Mouse (Mus musculus) MEL (cell line): ENCODE data around the gene Nlrc3. TPM values are rescaled to one million over a fixed set of nuclear protein-coding genes. Genes with fewer than 3 reads are reported as not detected.

Experiments used
- DNase-seq: peaks from one replicate; pipeline ENCODE4 v3.0.0; 2011; ENCODE audit warnings: low read depth, low spot score
- H3K27ac ChIP-seq: 2 replicates; pipeline ENCODE4 v1.5.1; 2012; ENCODE audit warnings: low read depth, mild to moderate bottlenecking, control low read depth, low read length, moderate library complexity; ENCODE audit not compliant: control insufficient read depth
- H3K27me3 ChIP-seq, 2 experiments: fragments of 150-350 bp in 1 of 2; sonication (generic) in 1 of 2; 2 replicates each; pipeline ENCODE4 v1.6.1; 2012; ENCODE audit warnings: low read length in 2 of 2, mild to moderate bottlenecking in 2 of 2, improper control_type of control experiment in 1 of 2, moderate library complexity in 1 of 2; ENCODE audit not compliant: insufficient read depth in 2 of 2, control insufficient read depth in 1 of 2
- H3K36me3 ChIP-seq, 2 experiments: 2 replicates each; pipeline ENCODE4 v1.6.1; 2012 to 2014; ENCODE audit warnings: low read length in 2 of 2, improper control_type of control experiment in 1 of 2, inconsistent platforms in 1 of 2, mild to moderate bottlenecking in 1 of 2; ENCODE audit not compliant: insufficient read depth in 2 of 2, control insufficient read depth in 1 of 2
- H3K4me1 ChIP-seq, 2 experiments: fragments of 150-350 bp in 1 of 2; sonication (generic) in 1 of 2; 2 replicates each; pipeline ENCODE4 v1.6.1; 2012; ENCODE audit warnings: low read length in 2 of 2, improper control_type of control experiment in 1 of 2, mild to moderate bottlenecking in 1 of 2; ENCODE audit not compliant: insufficient read depth in 2 of 2, control insufficient read depth in 1 of 2
- H3K4me3 ChIP-seq, 2 experiments: fragments of 150-350 bp in 1 of 2; sonication (generic) in 1 of 2; 2 replicates each; pipeline ENCODE4 v1.5.1; 2012; ENCODE audit warnings: low read depth in 2 of 2, low read length in 2 of 2, mild to moderate bottlenecking in 2 of 2, moderate library complexity in 2 of 2, control low read depth in 1 of 2, improper control_type of control experiment in 1 of 2; ENCODE audit not compliant: control insufficient read depth in 1 of 2, insufficient read depth in 1 of 2
- H3K79me2 ChIP-seq: 2 replicates; pipeline ENCODE4 v1.6.1; 2012; ENCODE audit warnings: mild to moderate bottlenecking, low read length, moderate library complexity; ENCODE audit not compliant: control insufficient read depth, poor library complexity, insufficient read depth
- H3K9ac ChIP-seq: 2 replicates; pipeline ENCODE4 v1.6.1; 2012; ENCODE audit warnings: low read depth, mild to moderate bottlenecking, control low read depth, low read length, moderate library complexity; ENCODE audit not compliant: control insufficient read depth, poor library complexity, severe bottlenecking
- H3K9me3 ChIP-seq: fragments of 150-350 bp; sonication (generic); replicated peaks from 2 replicates; pipeline ENCODE4 v1.6.1; 2012; ENCODE audit warnings: mild to moderate bottlenecking, low read length, improper control_type of control experiment, moderate library complexity; ENCODE audit not compliant: insufficient read depth
- CHD1 ChIP-seq: IDR thresholded peaks from 2 replicates; pipeline ENCODE4 v1.6.1; 2012; ENCODE audit warnings: low read depth, mild to moderate bottlenecking, inconsistent platforms, low read length, improper control_type of control experiment
- E2F4 ChIP-seq: IDR thresholded peaks from 2 replicates; pipeline ENCODE4 v1.6.1; 2011; ENCODE audit warnings: low read depth, low read length, improper control_type of control experiment, borderline replicate concordance
- EP300 ChIP-seq, 2 experiments: IDR thresholded peaks; 2 replicates each; pipeline ENCODE4 v1.6.1; 2011; ENCODE audit warnings: improper control_type of control experiment in 2 of 2, low read length in 2 of 2, low read depth in 1 of 2, mild to moderate bottlenecking in 1 of 2
- GABPA ChIP-seq: IDR thresholded peaks from 2 replicates; pipeline ENCODE4 v1.6.1; 2012; ENCODE audit warnings: low read depth, mild to moderate bottlenecking, inconsistent platforms, low read length, improper control_type of control experiment, moderate library complexity
- GATA1 ChIP-seq: IDR thresholded peaks from 2 replicates; pipeline ENCODE4 v1.6.1; 2011; ENCODE audit warnings: low read depth, low read length, improper control_type of control experiment
- HCFC1 ChIP-seq: IDR thresholded peaks from 2 replicates; pipeline ENCODE4 v1.6.1; 2012; ENCODE audit warnings: low read depth, mild to moderate bottlenecking, inconsistent platforms, low read length, improper control_type of control experiment, moderate library complexity
- MAFK ChIP-seq: IDR thresholded peaks from 2 replicates; pipeline ENCODE4 v1.6.1; 2011; ENCODE audit warnings: low read depth, mild to moderate bottlenecking, low read length, improper control_type of control experiment, borderline replicate concordance
- MYB ChIP-seq: IDR thresholded peaks from 2 replicates; pipeline ENCODE4 v1.6.1; 2011; ENCODE audit warnings: mild to moderate bottlenecking, low read depth, low read length, improper control_type of control experiment
- NELFE ChIP-seq: IDR thresholded peaks from 2 replicates; pipeline ENCODE4 v1.6.1; 2011; ENCODE audit warnings: low read depth, low read length, improper control_type of control experiment
- POLR2A ChIP-seq, 2 experiments: IDR thresholded peaks; 2 replicates each; pipeline ENCODE4 v1.6.1; 2011 to 2012; ENCODE audit warnings: low read length in 2 of 2, mild to moderate bottlenecking in 2 of 2, control low read depth in 1 of 2, improper control_type of control experiment in 1 of 2, low read depth in 1 of 2, moderate library complexity in 1 of 2; ENCODE audit not compliant: control insufficient read depth in 1 of 2, insufficient read depth in 1 of 2, poor library complexity in 1 of 2
- POLR2AphosphoS2 ChIP-seq: IDR thresholded peaks from 2 replicates; pipeline ENCODE4 v1.6.1; 2011; ENCODE audit warnings: low read length, improper control_type of control experiment
- RAD21 ChIP-seq: IDR thresholded peaks from 2 replicates; pipeline ENCODE4 v1.6.1; 2011; ENCODE audit warnings: mild to moderate bottlenecking, low read depth, low read length, improper control_type of control experiment
- RCOR1 ChIP-seq: IDR thresholded peaks from 2 replicates; pipeline ENCODE4 v1.6.1; 2012; ENCODE audit warnings: low read depth, mild to moderate bottlenecking, inconsistent platforms, low read length, improper control_type of control experiment
- TBP ChIP-seq: IDR thresholded peaks from 2 replicates; pipeline ENCODE4 v1.8.0; 2011; ENCODE audit warnings: low read depth, low read length, improper control_type of control experiment
- USF1 ChIP-seq: IDR thresholded peaks from 2 replicates; pipeline ENCODE4 v1.6.1; 2014; ENCODE audit warnings: low read depth, mild to moderate bottlenecking, inconsistent platforms, low read length, improper control_type of control experiment, moderate library complexity
- ZKSCAN1 ChIP-seq: IDR thresholded peaks from 2 replicates; pipeline ENCODE4 v1.6.1; 2012; ENCODE audit warnings: low read depth, mild to moderate bottlenecking, inconsistent platforms, low read length, improper control_type of control experiment, moderate library complexity
- ZMIZ1 ChIP-seq: IDR thresholded peaks from 2 replicates; pipeline ENCODE4 v1.6.1; 2012; ENCODE audit warnings: low read depth, mild to moderate bottlenecking, inconsistent platforms, low read length, improper control_type of control experiment, moderate library complexity
- ZNF384 ChIP-seq: IDR thresholded peaks from 2 replicates; pipeline ENCODE4 v1.6.1; 2012; ENCODE audit warnings: low read depth, mild to moderate bottlenecking, inconsistent platforms, low read length, improper control_type of control experiment
- polyA plus RNA-seq, 2 experiments: library from polyadenylated mRNA; stranded (reverse) in 1 of 2; unstranded in 1 of 2; fragments of >175 nt in 1 of 2; fragments of >200 nt in 1 of 2; gene quantifications; 2 replicates each; pipeline versions ENCODE4 v1.2.1 to v1.2.4; 2012; ENCODE audit warnings: low replicate concordance in 2 of 2, low read depth in 1 of 2; ENCODE audit not compliant: insufficient read length in 2 of 2, insufficient read depth in 1 of 2, missing spikeins in 1 of 2
- total RNA-seq: library from RNA; depleted of rRNA; stranded (reverse); fragments of 300-350 nt; gene quantifications from 2 replicates; pipeline ENCODE4 v1.2.3, GENCODE M21; 2012

Nlrc3 gene
- total and polyA plus RNA-seq, 3 experiments: 0.46 to 0.77 TPM; not detected in 1

DNA sequence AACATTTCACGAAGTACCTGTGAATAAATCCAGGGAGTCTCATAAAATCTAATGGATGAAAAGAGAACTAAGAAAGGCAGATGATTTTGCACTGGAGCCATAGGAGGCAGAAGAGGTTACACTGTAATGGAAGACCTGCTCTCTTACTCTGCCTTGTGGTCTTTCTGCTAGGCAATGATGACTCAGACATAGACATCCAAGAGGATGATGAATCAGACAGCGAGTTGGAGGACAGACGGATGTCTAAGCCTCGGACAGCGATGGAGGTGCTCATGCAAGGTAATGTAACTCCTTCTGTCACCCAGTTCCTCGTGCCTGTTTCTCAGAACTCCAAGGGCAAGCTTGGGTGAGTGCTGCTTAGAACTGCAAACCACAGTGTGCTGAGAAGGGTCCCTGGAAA is 42.9 kb downstream of the Nlrc3 start:
- no peaks in the 10 kb centered on the region for H3K79me2 ChIP-seq
- no peak overlapping the region for H3K27ac ChIP-seq
- no peak for DNase-seq
- H3K4me3 ChIP-seq: no peak overlapping the region
- no peak overlapping the region for H3K9ac ChIP-seq
- peaks cover 0 to 4% of the 10 kb centered on the region in 2 experiments; a peak in 2 of 4 replicates for H3K36me3 ChIP-seq
- H3K4me1 ChIP-seq: no peaks in the 10 kb centered on the region
- H3K27me3 ChIP-seq: no peaks in the 10 kb centered on the region
- no peaks in the 10 kb centered on the region for H3K9me3 ChIP-seq
- no peak for TF ChIP-seq E2F4
- no peak for TF ChIP-seq TBP
- no peak for TF ChIP-seq ZKSCAN1
- no peak for TF ChIP-seq EP300 (IDR thresholded peaks at IDR 0.05; ENCODE audit: low read depth in 1 of 2, low read length in 2 of 2)
- TF ChIP-seq GABPA: no peak

DNA sequence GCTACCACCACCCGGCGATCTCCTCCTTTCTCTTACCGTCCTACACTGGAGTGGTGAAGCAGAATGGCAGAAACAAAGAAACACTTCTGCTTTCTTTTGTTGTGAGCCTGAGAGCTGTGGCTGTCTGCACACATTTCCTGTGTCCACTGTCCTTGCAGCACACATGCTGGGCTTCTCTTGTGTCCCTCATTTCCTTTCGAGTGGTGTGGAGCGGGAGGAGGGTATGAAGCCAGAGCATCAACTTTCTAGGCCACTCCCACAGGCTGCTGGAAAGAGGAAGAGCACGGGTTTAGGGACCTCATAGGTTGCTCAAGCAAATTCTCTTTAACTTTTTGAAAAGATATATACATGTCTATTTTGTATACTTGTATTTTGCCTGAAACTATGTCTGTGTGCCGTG is 47.3 kb downstream of the Nlrc3 start:
- Histone ChIP-seq H3K79me2 (no peaks in the 10 kb centered on the region), H3K36me3 (peaks cover 0 to 16% of the 10 kb centered on the region in 2 experiments; a peak in 2 of 4 replicates), H3K27me3 (no peaks in the 10 kb centered on the region), H3K4me1 (peaks cover 0 to 2% of the 10 kb centered on the region in 2 experiments; a peak in 1 of 4 replicates), H3K4me3 (no peak overlapping the region)
- peak; percentile 14 for DNase-seq
- TF ChIP-seq NELFE (no peak), RCOR1 (no peak), MYB (no peak), POLR2AphosphoS2 (no peak), HCFC1 (no peak), USF1 (no peak), RAD21 (no peak), CHD1 (no peak), POLR2A (IDR thresholded peaks at IDR 0.05; ENCODE audit: control insufficient read depth in 1 of 2, insufficient read depth in 1 of 2, low read depth in 1 of 2, low read length in 2 of 2, poor library complexity in 1 of 2) (no peak), GATA1 (no peak), ZNF384 (no peak), ZMIZ1 (no peak), MAFK (no peak)
- TF ChIP-seq, all 39 proteins: peak for 0
- no peak overlapping the region for H3K9ac ChIP-seq
- no peak overlapping the region for H3K27ac ChIP-seq
- H3K9me3 ChIP-seq: no peaks in the 10 kb centered on the region
